Mouse (Mus musculus) large intestine, adult 2 months (tissue): ENCODE results near the gene Arl16. TPM values are rescaled to one million over a fixed set of nuclear protein-coding genes. Genes with fewer than 3 reads are reported as not detected.
A peak's percentile ranks its signal among the peaks of the same experiment; 100 is the strongest.

Source experiments
- DNase-seq: peaks from one replicate; pipeline ENCODE4 v3.0.0-alpha.2; 2012; ENCODE audit warnings: low read depth, low spot score
- WGBS: fragments of 180-500 bp; shearing (Covaris S2); methylation state at CpG from one replicate; pipeline ENCODE4 v1.1.7; 2018; 5-methylcytosine and 5-hydroxymethylcytosine counted together
- polyA plus RNA-seq: library from polyadenylated mRNA; depleted of rRNA; stranded (reverse); fragments of >200 nt; gene quantifications from 2 replicates; pipeline ENCODE4 v1.2.3, GENCODE M21; 2012

Arl16 gene
- polyA plus RNA-seq, 1 experiment, result 16.8 TPM

DNA sequence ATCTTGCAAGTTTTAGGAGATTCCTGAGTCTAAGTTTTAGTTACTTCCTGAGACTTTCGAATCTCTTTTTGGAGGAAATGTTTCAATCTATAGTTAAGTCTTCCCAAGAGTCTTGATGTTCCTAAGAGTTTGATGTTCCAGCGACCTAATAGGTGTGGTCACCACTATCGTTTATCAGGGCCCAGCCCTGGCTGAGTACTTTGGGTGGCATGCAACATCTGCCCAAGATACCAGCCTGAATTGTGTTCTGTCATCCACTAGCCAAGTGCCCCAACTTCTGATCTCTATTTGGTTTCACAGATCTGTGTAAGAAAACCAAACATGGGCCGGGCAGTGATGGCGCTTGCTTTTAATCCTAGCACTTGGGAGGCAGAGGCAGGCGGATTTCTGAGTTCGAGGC lies 12.0 kb downstream of the Arl16 start:
- DNase-seq, result no peak
- WGBS, result 87% methylated on average over 7 of the region's 7 CpGs

- DNase-seq, result no peak
- 97% methylated on average over 4 of the region's 4 CpGs for WGBS
Measured at GRCm38 (mm10) chr11:120454965-120455364, 12.4 kb downstream of the Arl16 start.

DNA sequence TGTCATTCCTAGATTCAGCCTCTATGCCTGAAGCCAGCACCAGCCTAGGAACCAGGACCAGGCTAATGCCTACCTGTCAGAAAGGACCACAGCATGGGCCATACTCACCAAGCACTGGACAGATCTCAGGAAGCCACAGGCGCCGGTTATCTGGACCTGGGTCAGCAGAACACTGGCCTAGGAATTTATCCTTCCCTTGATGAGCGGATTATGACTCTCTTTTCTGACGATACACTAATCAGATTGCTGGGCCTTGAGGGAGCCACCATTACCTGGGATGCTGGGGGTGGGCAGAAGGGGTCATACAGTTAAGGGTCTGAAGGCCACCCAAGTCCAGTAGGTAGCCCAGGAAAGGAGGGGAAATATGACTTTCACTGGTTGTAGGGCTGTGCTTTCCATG lies 14.1 kb downstream of the Arl16 start, which contains the start of gene Pde6g:
Gene Pde6g, minus strand, starts transcription at position 195 of the 400 bp plus-strand sequence.
- no peak for DNase-seq
- WGBS, result 93% methylated on average over 4 of the region's 4 CpGs

GRCm38 (mm10) chr11:120452246-120452645 lies 15.2 kb downstream of the Arl16 start:
- WGBS, result 80% methylated on average over 3 of the region's 3 CpGs
- DNase-seq, result no peak

DNA sequence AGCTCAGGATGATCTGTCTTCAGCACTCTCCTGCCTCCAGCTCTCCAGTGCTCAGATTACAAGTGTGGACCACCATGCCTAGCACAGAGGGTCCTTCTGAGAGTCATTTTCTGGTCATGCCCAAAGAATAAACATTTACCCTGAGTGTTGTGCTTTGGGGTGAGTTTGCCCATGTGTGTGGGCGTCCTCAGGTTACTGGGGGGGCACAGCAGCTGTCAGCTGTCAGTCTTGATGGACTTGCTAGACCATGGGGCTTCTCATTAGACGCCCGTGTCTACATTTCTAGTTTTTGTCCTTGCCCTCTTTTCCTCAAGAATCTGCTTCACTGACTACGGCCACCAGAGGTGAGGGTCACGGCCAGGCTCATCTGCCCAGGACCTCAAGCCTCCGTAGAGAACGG lies 20.2 kb downstream of the Arl16 start:
- no peak for DNase-seq
- 80% methylated on average over 7 of the region's 7 CpGs for WGBS

DNA sequence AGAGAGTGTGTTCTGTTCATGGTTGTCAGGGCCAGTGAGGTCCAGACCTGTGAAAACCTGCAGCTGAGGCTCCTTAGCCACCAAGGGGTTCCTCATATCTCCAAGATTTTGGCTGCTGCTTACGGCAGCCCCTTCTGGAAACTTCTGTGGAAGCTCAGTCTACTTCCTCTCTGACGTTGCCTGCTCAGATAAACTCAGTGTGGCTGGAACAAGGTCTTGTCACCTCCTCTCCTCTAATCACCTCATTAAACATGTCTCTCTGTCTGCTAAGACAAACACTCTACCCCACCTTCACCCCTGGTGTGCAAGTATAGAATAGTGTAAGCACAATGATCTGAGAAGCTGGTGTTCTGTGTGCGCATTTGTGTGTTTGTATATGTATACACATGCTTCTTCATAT lies 21.9 kb downstream of the Arl16 start:
- no peak for DNase-seq
- WGBS, result 66% methylated on average over 3 of the region's 3 CpGs

DNA sequence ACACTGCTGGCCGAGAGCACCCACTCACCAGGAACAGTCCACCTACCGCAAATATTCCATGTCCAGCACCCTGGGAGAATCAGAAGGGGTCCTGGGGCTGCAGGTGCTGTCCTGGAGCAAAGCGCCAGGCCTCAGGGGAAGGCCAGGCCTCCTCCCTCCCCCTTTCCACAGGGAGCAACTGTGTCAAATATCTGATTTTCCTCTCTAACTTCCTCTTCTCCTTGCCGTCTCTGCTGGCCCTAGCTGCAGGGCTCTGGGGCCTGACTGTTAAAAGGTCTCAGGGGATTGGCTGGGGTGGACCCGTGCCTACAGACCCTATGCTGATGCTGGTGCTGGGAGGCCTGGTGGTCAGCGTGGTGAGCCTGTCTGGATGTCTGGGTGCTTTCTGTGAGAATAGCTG lies 23.3 kb downstream of the Arl16 start:
- 76% methylated on average over 6 of the region's 6 CpGs for WGBS
- no peak for DNase-seq

DNA sequence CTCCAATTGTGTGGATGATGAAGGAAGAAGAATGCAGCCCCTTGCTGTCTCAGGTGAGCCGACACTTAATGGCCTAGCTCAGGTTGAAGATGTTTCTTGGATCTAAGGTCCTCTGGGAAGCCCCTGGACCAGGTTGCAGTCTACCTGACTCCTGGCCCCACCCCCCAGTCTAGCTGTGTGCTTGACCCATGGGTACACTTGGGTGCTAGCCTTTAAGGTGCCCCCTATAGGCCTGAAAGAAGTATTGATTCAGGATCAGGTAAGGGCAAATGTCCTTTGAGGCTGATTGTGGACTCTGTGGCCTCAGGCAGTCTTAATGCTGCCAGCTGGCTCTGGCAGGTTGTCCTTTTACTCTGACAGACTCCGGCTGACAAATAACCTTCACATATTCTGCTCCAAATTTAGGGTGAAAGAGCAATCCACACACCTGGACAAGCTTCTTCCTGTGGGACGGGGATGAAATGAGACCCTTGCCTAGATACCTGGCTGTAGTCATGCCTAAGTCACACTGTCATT lies 24.6 kb downstream of the Arl16 start:
- 88% methylated on average over 3 of the region's 3 CpGs for WGBS
- no peak for DNase-seq

GRCm38 (mm10) chr11:120442344-120442743 lies 25.1 kb downstream of the Arl16 start, which contains the start of gene Tspan10:
TSS of gene Tspan10 (plus strand) at chr11:120442644.
- no peak for DNase-seq
- WGBS, result 94% methylated on average over 3 of the region's 3 CpGs

DNA sequence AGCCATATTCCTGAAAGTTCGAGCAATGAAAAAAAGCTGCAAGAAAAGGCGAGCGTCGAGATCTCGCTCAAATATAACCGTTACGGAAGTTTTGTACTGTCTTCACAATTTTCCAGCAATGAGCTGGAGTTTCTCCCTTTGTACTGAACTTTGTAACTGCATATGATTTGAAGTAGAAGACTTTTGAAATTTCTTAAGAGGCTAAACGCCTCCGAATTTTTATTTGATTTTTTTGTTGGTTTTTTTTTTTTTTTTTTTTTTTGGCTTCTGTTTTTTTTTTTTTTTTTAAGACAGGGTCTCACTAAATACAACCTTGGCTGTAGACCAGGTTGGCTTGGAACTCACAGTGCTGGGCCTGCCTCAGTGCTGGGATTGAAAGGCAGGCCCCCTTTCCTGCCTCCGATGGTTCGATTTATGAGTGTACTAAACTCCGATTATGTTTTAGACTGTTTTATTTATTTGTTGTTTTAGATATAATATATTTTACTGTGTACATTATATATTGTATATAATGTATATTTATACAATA lies 29.5 kb downstream of the Arl16 start:
- WGBS, result 20% methylated on average over 12 of the region's 12 CpGs
- no peak for DNase-seq

GRCm38 (mm10) chr11:120437152-120437856 lies 30.1 kb downstream of the Arl16 start, which contains the start of gene Nploc4:
TSS of gene Nploc4 (minus strand) at chr11:120437708.
- peak; percentile 51 for DNase-seq
- under 1% methylated on average over 75 of the region's 77 CpGs for WGBS

GRCm38 (mm10) chr11:120426727-120427126 lies 40.7 kb downstream of the Arl16 start:
- 85% methylated on average over 3 of the region's 3 CpGs for WGBS
- DNase-seq, result no peak

DNA sequence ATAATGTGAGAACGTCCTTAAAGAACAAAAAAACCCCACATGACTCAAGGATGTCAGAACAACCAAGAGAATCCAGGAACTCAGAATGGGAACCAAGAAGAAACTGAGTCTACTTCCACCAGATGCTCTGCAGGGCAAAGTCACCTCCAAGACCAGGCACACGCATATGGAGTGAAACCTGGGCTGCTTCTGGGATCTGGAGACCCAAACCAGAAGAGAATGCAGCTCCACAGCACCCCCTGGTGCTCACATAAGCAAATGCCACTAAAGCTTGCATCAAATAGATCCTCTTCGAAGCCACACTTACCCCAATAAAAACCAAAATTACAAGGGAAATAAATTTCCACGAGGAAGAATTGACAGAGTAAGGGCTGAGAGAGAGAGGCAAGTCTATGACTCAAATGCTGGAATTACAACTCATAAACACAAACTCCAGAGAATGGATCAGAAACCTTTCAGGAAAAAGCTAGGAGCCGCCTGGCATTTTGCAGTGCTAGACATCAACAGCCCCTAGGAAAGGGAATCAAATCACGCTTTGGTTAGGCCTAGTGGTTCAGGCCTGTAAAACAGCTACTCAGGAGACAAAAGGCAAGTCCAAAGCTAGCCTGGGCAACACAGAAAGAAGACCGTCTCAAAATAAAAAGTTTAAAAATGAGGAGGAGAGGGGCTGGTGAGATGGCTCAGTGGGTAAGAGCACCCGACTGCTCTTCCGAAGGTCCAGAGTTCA lies 43.7 kb downstream of the Arl16 start:
- DNase-seq, result peak; percentile 35
- WGBS, result 55% methylated on average over 9 of the region's 9 CpGs

DNA sequence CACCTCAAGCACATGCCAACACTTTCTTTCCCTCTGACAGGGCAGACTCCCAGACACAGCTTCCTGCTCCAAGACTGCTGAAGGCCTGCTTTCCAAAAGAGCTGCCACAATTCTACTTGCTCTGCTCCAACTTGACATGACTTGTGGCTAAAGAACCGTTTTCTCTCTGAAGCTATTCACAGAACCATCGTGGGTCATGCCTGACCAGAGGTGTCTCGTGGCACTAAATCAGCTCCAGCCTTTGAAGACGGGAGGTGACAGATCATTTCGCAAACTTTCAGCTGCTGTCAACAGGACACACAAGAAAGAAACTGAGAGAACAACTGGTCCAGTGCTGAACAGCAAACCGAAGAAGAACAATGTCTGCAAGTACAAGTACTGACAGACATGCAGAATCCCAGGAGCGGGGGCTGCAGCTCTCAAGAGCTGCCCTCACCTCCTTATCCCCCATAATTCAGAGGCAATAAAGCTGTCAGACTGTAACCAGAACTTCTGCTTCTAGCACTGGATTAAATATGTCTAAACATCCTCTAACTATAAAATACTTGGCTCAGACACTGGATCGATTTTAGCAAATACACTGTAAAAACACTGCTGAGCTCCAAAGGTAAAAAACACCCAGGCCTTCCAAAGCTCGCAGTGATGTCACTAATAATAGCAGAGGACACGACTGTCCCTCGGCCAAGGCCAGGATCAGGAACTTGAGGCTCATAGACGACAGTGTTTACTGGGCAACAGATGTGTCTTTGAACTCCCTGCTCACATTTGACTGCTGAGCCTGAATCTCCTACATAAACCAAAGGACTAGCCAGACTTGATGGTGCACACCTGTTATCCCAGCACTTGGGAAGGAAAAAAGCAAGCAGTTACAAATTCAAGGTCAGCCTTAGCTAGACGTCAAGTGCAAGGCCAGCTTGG lies 44.5 kb downstream of the Arl16 start:
- 49% methylated on average over 13 of the region's 13 CpGs for WGBS
- DNase-seq, result no peak

DNA sequence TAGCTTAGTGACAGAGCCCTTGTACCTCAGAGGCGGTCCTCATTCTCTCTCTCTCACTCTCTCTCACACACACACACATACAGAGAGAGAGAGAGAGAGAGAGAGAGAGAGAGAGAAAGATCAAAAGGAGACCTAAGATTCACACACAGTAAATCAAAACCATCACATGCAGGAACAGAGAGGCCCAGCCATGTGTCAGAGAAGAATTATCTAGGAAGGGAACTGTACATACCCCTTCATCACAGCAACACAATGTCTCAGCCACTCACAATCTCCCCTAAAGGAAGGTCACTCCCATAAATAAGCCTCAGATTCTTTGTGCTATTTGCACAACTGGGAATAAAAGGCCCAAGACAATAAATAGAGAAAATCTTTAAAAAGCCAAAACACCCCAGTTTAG lies 48.8 kb downstream of the Arl16 start:
- 100% methylated on average over 1 of the region's 1 CpGs for WGBS
- no peak for DNase-seq

DNA sequence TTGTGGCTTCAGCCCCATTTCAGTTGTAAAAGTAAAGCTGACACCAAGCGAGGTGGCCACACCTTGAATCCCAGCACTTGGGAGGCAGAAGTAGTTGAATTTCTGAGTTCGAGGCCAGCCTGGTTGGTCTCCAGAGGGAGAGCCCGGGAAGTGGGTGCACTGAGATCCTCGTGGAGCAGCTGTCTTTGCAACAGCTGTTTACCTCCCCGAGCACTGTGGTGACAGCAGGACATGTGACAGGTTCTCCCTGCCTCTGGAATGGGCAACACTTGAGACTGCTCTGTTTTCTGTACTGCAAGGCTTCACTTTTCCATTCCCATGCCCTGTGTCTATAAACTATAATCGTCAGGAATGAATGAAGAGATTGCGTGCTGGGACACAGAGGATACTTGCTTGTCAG lies 49.6 kb downstream of the Arl16 start:
- DNase-seq, result no peak

More for the DNA sequence above, 49.6 kb downstream of the Arl16 start:
- WGBS, result 88% methylated on average over 7 of the region's 7 CpGs
